Mouse (Mus musculus) layer of hippocampus, adult 11-12 months (tissue): ENCODE data around the gene Crocc.

Experiments used
- DNase-seq: peaks from one replicate; pipeline ENCODE4 v3.0.0; 2022; ENCODE audit warnings: low spot score

The Crocc gene

DNA sequence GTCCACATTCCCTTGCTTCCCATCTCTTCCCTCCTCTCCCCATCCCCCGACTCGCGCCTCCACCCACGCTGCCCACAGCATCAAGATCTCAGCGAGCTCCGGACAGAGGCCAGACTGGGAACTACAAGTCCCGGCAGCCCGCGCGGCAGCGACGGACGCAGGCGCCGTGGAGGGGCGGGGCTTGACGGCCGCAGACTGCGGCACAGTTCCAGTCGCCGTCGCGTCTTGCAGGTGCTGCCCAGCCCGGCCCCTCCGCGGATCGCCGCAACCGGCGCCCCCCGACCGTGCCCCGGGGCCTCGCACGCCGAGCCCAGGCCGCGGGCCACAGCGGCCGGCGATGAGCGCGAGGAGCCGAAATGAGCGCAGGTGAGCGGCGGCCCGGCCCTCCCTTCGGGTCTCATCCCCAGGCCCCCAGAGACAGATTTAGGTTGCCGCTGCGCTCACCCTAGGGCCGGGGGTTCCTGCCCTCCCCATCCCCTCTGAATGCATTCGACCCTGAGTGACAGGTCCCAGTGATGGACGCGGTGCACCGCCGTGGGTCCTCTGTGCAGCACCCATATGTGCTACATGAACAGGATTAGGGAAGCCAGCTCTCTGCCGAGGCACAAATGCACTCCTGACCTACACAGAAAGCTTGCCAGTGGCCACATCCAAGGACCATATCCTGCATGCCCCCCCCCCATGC lies 73.5 kb downstream of the Crocc start, which contains the start of gene Atp13a2:
Gene Atp13a2 (plus strand): TSS at position 163 of the 685 bp plus-strand sequence.
- DNase-seq: peak; percentile 93

- no peak for DNase-seq
Observed at GRCm38 (mm10) chr4:140986024-140986710, 74.2 kb downstream of the Crocc start.

- no peak for DNase-seq
Observed at GRCm38 (mm10) chr4:140984544-140984943, 75.8 kb downstream of the Crocc start.

- peak; percentile 68 for DNase-seq
Observed at GRCm38 (mm10) chr4:140983442-140983841, 76.9 kb downstream of the Crocc start.

GRCm38 (mm10) chr4:140982808-140983207 lies 77.5 kb downstream of the Crocc start:
- DNase-seq: no peak

DNA sequence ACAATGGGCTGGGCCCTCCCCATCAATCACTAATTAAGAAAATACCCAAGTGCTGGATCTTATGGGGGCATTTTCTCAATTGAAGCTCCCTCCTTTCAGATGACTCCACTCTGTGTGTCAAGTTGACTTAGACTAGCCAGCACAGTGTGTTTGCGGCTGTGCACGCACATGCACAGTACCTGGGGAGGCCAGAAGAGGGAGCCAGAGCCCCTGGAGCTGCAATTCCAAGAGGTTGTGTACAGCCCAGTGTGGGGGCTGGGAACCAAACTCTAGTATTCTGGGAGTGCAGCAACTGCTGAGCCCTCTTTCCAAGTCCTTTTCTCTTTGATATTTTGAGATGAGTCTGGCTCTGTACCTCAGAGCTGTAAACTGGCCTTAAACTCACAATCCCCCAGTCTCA lies 78.7 kb downstream of the Crocc start:
- no peak for DNase-seq

DNA sequence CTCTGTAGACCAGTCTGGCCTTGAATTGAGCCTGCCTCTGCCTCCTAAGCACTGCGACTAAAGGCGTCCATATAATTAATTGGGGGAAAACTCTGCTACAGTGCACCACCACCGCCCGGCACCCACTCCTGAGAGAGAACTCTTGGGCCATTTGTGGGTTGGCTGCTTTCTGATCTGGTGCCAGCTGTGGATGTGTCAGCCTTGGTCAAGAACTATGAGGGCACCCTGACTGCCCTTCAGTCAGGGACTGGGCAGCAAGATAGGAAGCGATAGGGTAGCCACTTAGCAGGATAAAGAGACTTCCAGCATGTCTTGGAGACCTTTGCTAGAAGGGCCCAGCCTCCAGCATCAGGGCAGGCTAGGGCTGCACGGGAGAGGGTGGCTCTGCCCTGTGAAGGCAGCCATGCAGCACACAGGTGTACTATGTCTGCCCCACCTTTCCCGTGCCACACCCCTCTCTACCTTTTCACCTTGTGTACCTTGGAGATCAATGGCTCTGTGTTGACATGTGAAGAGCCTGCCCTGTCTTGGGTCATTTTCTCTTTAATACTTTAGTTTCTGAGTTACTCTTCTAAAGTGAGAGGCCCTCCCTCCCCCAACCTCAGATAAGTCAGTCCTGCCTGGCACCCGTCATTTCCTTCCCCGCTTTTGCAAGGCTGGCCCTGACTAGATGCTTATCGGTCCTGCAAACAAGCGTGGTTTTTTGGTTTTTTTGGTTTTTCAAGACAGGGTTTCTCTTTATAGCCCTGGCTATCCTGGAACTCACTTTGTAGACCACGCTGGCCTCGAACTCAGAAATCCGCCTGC lies 82.3 kb downstream of the Crocc start:
- no peak for DNase-seq

GRCm38 (mm10) chr4:140977278-140977677 lies 83.1 kb downstream of the Crocc start:
- no peak for DNase-seq

DNA sequence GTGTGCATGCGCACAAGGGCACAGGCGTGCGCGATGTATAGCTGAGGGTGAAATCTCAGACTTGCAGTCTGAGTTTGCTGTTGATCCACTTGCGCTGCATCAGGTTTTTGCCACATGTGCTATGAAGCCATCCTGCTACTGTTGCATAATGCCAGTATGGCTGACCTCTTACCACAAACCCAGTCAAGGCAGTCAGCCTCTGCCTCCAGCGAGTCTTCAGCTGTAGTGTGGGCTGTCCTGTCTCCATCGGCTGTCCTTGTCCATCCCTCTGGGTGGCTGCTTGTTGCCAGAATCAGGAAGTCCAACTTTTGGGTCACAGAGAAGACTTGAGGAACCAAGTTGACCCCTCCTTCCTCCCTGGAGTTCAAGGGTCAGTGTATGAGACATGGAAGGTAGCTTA lies 85.0 kb downstream of the Crocc start:
- no peak for DNase-seq

DNA sequence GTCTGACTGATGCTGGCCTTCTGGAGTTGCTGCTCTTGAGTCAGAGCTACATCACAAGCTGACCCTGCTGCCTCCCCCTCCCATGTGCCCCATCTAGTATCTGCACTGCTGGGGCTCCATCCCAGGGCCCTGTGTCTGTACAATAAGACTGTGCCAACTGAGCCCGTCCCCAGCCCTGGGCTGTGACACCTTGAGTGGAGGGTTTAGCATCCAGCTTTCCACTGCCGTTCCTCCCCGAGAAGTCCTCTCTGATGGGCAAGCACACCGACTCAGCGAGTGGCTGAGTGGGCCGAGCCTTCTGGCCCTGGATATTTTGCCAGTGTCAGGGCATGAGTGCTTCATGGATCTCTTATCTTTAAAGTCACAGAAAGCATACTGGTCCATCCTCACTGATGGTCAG lies 85.9 kb downstream of the Crocc start:
- no peak for DNase-seq

GRCm38 (mm10) chr4:140971691-140972090 lies 88.7 kb downstream of the Crocc start:
- DNase-seq: no peak

GRCm38 (mm10) chr4:140967386-140968159 lies 92.8 kb downstream of the Crocc start:
- DNase-seq: no peak
